Mouse (Mus musculus) embryonic fibroblast, embryonic 13.5 days (primary cell): ENCODE data around the gene Tgm4. TPM values are rescaled to one million over a fixed set of nuclear protein-coding genes. Genes with fewer than 3 reads are reported as not detected.

Source experiments
- H3K27ac ChIP-seq: 2 replicates; pipeline ENCODE4 v1.5.1; 2012; ENCODE audit warnings: low read length, control low read depth, inconsistent platforms; ENCODE audit not compliant: insufficient read depth
- H3K4me1 ChIP-seq: 2 replicates; pipeline ENCODE4 v1.6.1; 2011; ENCODE audit warnings: low read length; ENCODE audit not compliant: control insufficient read depth, insufficient read depth
- H3K4me3 ChIP-seq: 2 replicates; pipeline ENCODE4 v1.5.1; 2011; ENCODE audit warnings: mild to moderate bottlenecking, control low read depth, low read length; ENCODE audit not compliant: insufficient read depth
- CTCF ChIP-seq: IDR thresholded peaks from 2 replicates; pipeline ENCODE4 v1.5.1; 2011; ENCODE audit warnings: mild to moderate bottlenecking, control low read depth, low read length, moderate library complexity, borderline replicate concordance; ENCODE audit not compliant: insufficient read depth
- POLR2A ChIP-seq: IDR thresholded peaks from 2 replicates; pipeline ENCODE4 v1.6.1; 2011; ENCODE audit warnings: low read depth, mild to moderate bottlenecking, control low read depth, low read length, moderate library complexity
- polyA plus RNA-seq: library from polyadenylated mRNA; stranded (reverse); fragments of >200 nt; gene quantifications from 2 replicates; pipeline ENCODE4 v1.2.4, GENCODE M21; 2011; ENCODE audit warnings: low read depth; ENCODE audit not compliant: missing spikeins, insufficient read length

The Tgm4 gene
- polyA plus RNA-seq, 1 experiment = not detected

GRCm38 (mm10) chr9:123103425-123103824 lies 68.9 kb downstream of the Tgm4 start:
- H3K27ac ChIP-seq = no peak overlapping the region
- no peaks in the 10 kb centered on the region for H3K4me1 ChIP-seq
- TF ChIP-seq CTCF = no peak
- TF ChIP-seq POLR2A = no peak
- H3K4me3 ChIP-seq = no peak overlapping the region

GRCm38 (mm10) chr9:123104362-123104761 lies 69.8 kb downstream of the Tgm4 start:
- TF ChIP-seq CTCF = no peak
- no peak for TF ChIP-seq POLR2A
- Histone ChIP-seq H3K4me3 (no peak overlapping the region), H3K4me1 (no peaks in the 10 kb centered on the region), H3K27ac (no peak overlapping the region)

GRCm38 (mm10) chr9:123107186-123107585 lies 72.7 kb downstream of the Tgm4 start:
- peaks cover 6% of the 10 kb centered on the region; the same call in 1 of the 2 replicates for H3K4me1 ChIP-seq
- TF ChIP-seq CTCF (no peak), POLR2A (no peak)
- no peak overlapping the region for H3K4me3 ChIP-seq
- H3K27ac ChIP-seq = no peak overlapping the region

GRCm38 (mm10) chr9:123109188-123109587 lies 74.7 kb downstream of the Tgm4 start:
- H3K27ac ChIP-seq = no peak overlapping the region
- TF ChIP-seq POLR2A (no peak), CTCF (no peak)
- H3K4me3 ChIP-seq = no peak overlapping the region
- H3K4me1 ChIP-seq = peaks cover 6% of the 10 kb centered on the region; the same call in 1 of the 2 replicates

- TF ChIP-seq POLR2A (no peak), CTCF (no peak)
- no peak overlapping the region for H3K27ac ChIP-seq
- peaks cover 6% of the 10 kb centered on the region; the same call in 1 of the 2 replicates for H3K4me1 ChIP-seq
- peak overlapping the region; percentile 82 for H3K4me3 ChIP-seq
Measured at GRCm38 (mm10) chr9:123111751-123112221, 77.3 kb downstream of the Tgm4 start.

GRCm38 (mm10) chr9:123112805-123113521 lies 78.4 kb downstream of the Tgm4 start, which contains the start of the genes Zdhhc3 and Exosc7:
TSS of gene Zdhhc3 (minus strand) at chr9:123113205.
TSS of gene Exosc7 (plus strand) at chr9:123113215.
- peaks cover 6% of the 10 kb centered on the region; the same call in 1 of the 2 replicates for H3K4me1 ChIP-seq
- peak within 1 kb of the TSS; percentile 81 for H3K27ac ChIP-seq
- TF ChIP-seq CTCF (no peak), POLR2A (peak; percentile 98)
- peak within 1 kb of the TSS; percentile 82 for H3K4me3 ChIP-seq

GRCm38 (mm10) chr9:123113931-123114330 lies 79.4 kb downstream of the Tgm4 start:
- no peak for TF ChIP-seq CTCF
- no peak for TF ChIP-seq POLR2A
- no peak overlapping the region for H3K27ac ChIP-seq
- H3K4me3 ChIP-seq = peak overlapping the region; percentile 82
- H3K4me1 ChIP-seq = peaks cover 6% of the 10 kb centered on the region; the same call in 1 of the 2 replicates

GRCm38 (mm10) chr9:123115566-123115965 lies 81.0 kb downstream of the Tgm4 start:
- Histone ChIP-seq H3K27ac (no peak overlapping the region), H3K4me3 (no peak overlapping the region), H3K4me1 (peaks cover 6% of the 10 kb centered on the region; the same call in 1 of the 2 replicates)
- TF ChIP-seq POLR2A (no peak), CTCF (no peak)

Other genes starting within 250 kb of the Tgm4 start
- gene Tcaim, start 229.2 kb upstream of the Tgm4 start, polyA plus RNA-seq = 8.0 and 9.9 TPM in 2 replicates
- not detected in 2 replicates for gene Gm35549, start 190.7 kb upstream of the Tgm4 start, polyA plus RNA-seq
- gene Zfp445, start 168.7 kb upstream of the Tgm4 start, polyA plus RNA-seq = 74.3 and 83.7 TPM in 2 replicates
- gene Zkscan7, start 149.0 kb upstream of the Tgm4 start, polyA plus RNA-seq = 4.8 and 4.9 TPM in 2 replicates
- gene Zfp105, start 111.7 kb upstream of the Tgm4 start, polyA plus RNA-seq = 7.8 and 10.5 TPM in 2 replicates
- 25.7 and 34.2 TPM in 2 replicates for gene 1110059G10Rik, start 83.7 kb upstream of the Tgm4 start, polyA plus RNA-seq
- 32.2 and 59.5 TPM in 2 replicates for gene Kif15, start 83.7 kb upstream of the Tgm4 start, polyA plus RNA-seq
- gene Tmem42, start 13.4 kb upstream of the Tgm4 start, polyA plus RNA-seq = 4.1 and 4.4 TPM in 2 replicates
- 88.0 and 92.1 TPM in 2 replicates for gene Zdhhc3, start 78.5 kb downstream of the Tgm4 start, polyA plus RNA-seq
- 28.9 and 38.1 TPM in 2 replicates for gene Exosc7, start 78.5 kb downstream of the Tgm4 start, polyA plus RNA-seq
- not detected in 2 replicates for gene Clec3b, start 116.2 kb downstream of the Tgm4 start, polyA plus RNA-seq
- not detected in 2 replicates for gene Cdcp1, start 181.3 kb downstream of the Tgm4 start, polyA plus RNA-seq
- gene Tmem158, start 226.0 kb downstream of the Tgm4 start, polyA plus RNA-seq = 1.7 and 2.1 TPM in 2 replicates